Mouse (Mus musculus) right cerebral cortex, postnatal 36 days (tissue): ENCODE data around the gene Syde2.
A peak's percentile ranks its signal among the peaks of the same experiment; 100 is the strongest.
"Not testable (repeated sequence)": the region's sequence is repeated elsewhere in the genome, so short reads cannot be mapped to it uniquely, and the experiment has no call there.

Experiments
- DNase-seq, 2 experiments: peaks; one replicate each; pipeline ENCODE4 v3.0.0; 2022; ENCODE audit warnings: low spot score in 2 of 2, mixed read lengths in 1 of 2

Syde2 gene

DNA sequence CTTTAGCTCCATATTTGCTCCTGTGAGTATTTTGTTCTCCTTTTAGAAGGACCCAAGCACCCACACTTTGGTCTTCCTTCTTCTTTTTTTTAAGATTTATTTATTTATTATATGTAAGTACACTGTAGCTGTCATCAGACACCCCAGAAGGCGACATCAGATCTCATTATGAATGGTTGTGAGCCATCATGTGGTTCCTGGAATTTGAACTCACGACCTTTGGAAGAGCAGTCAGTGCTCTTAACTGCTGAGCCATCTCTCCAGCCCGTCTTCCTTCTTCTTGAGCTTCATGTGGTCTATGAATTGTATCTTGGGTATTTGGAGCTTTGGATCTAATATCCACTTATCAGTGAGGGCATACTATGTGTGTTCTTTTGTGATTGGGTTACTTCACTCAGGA, 22.1 kb upstream of the Syde2 start:
- DNase-seq = not testable (repeated sequence)

GRCm38 (mm10) chr3:145966806-145967205, 20.9 kb upstream of the Syde2 start:
- no peak for DNase-seq

- no peak for DNase-seq
Measured at GRCm38 (mm10) chr3:145969031-145969501, 18.6 kb upstream of the Syde2 start.

- no peak for DNase-seq
Measured at GRCm38 (mm10) chr3:145971501-145971900, 16.2 kb upstream of the Syde2 start.

DNA sequence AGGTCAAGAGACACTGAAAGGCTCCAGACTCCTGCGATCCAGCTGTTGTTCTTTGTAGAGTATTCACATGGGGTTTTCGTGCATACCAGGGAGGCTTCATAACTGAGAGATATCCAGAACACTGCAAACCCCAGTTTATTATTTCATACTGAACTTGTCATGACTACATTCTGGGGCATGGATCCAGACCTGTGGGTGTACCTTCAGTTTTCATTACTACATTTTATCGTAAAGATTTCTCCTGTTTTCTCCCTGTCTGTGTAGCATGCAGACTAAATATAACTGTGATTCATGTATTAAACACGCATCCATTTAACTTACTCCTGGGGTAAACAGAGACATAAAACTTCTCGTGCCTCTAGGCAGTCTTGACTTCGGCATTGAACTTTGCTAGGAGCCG, 12.7 kb upstream of the Syde2 start:
- DNase-seq = no peak

- DNase-seq = no peak
Measured at GRCm38 (mm10) chr3:145985333-145985925, 2.2 kb upstream of the Syde2 start.

- no peak for DNase-seq
Measured at GRCm38 (mm10) chr3:145986317-145987001, 1.2 kb upstream of the Syde2 start.

DNA sequence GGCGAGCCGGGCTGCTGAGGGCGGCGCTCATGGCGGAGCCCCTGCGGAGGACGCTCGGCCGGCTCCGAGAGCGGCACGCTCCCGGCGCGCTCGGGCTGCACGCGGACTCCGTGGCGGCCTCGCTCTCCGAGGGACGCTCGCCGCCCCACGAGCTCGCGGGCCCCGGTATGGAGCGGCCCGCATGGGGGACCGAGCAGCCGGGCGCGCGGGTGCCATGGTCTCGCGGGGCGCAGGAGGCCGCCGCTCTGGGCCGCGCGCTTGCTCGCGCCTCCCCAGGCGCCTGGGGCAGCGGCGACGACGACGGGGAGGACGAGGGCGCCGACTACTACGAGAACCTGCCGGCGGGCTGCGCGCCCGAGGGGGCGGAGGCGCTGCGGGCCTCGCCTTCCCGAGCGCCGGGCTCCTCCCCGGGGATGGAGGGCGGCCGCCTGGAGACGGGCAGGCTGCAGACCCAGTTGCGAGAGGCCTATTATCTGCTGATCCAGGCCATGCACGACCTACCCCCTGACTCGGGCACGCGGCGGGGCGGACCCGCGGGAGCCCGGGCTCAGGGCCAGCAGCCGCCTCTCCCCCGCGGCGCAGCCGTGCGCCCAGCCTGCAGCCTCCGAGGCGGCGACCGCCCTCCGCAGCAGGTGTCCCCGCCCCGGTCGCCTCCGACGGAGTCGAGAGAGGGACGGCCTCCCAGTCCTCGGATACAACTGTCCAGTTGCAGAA, 457 bp downstream of the Syde2 start:
- DNase-seq = peak; percentile 32 to 41

DNA sequence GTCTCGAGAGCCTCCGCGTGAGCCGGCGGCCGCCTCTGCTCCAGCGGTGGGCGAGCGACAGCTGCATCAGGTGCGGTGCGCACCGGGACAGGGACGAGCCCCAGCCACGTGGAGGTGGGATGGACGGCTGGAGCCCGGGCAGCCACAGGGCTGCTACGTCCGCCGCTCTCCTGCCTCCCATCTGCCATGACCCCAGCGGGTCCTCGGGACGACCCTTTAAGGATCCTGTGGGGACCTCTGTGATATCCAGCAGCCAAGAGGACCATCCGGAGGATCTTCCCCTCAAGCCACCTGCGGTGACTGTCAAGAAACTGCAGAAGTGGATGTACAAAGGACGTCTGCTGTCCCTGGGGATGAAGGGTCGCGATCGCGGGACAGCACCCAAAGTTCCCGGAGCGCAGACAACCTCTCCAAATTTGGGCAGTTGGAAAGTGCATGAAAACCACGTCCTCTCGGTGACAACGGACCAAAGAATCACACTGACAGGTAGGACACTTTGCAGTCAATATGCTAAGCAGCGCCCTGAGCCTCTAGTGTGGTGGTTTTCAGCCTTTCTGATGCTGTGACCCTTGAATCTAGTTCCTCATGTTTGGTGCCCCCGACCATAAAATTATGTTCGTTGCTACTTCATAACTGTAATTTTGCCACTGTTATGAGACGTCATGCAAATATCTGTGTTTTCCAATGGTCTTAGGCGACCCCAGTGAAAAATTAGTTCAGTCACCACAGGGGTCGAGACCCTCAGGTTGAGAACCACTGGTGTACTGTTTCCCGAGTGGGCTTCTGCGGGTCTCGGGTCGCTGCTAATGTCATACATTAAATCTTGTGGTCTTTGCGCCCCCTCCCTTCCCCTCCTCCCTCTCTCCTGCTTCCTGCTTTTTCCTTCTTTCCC, 1.3 kb downstream of the Syde2 start:
- DNase-seq = no peak

DNA sequence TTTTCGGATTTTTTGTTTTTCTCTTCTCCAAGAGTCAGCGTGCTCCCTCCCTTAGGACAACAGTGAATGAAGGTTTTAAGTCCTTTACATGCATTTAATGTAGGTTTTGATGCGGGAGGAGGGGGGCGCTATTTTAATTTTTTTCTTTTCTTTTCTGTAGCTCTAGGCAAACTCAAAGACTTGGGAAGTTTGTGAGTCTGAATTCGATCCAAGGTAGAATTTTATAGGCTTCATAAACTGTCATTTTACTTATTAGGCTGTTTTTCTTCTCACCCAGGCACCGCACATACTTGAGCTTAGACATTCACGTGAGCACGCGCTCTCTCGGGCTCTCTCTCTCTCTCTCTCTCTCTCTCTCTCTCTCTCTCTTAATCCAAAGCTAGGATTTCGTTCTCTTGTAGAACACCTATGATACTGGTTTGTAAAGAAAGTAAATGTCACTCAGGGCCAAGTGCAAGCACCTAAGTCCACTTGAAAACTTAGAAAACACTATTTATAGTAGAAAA, 2.0 kb downstream of the Syde2 start:
- DNase-seq = no peak

DNA sequence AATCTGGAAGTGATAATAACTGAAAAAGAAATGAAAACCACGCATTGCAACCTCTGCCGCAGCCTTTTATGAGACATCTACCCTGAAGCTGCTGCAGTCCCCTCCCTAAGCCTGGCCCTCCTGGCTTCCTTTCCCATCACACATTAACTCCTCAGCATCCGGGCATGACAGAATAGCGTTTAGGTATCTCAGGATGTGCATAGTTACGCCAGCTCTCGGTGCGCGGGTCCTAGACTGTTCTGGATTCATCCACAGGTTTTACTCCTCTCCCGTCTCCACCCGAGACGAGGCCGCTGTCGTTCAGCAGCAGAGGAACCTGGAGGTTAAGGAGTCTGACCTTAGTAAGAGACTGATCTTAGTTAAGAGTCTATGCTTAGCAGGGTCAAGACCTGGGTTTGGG, 3.5 kb downstream of the Syde2 start:
- DNase-seq = no peak

DNA sequence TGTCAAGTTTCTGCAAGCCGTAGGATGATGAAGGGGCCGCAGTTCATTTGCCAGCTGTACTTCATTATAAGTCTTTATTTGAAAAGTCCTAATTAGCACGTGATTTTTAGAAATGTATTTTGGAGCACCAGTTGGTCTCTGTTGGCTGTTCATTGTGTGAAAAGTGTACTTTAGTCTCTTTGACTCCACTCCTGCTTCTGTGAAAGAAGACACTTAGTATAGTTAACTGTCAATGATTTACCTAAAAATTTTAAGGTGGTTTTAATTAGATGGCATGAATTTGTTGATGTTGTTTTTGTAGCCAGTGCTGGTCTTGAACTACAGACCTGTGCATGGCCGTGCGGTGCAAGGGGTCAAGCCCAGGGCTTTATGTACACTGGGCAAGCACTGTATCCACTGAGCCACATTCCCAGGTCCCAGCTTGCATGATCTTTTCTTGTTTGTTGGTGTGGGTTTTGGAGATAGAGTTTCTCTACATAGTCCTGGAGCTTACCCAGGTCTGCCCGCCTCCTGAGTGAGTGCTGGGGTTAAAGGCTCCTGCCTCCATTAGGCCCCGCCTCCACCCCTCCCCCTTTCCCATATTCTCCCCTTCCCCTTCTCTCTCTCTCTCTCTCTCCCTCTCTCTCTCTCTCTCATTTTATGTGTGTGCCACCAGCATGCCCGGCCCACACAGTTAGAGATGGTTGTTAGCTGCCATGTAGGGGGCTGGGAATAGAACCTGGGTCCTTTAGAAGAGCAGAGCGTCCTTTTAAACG, 4.5 kb downstream of the Syde2 start:
- no peak for DNase-seq

DNA sequence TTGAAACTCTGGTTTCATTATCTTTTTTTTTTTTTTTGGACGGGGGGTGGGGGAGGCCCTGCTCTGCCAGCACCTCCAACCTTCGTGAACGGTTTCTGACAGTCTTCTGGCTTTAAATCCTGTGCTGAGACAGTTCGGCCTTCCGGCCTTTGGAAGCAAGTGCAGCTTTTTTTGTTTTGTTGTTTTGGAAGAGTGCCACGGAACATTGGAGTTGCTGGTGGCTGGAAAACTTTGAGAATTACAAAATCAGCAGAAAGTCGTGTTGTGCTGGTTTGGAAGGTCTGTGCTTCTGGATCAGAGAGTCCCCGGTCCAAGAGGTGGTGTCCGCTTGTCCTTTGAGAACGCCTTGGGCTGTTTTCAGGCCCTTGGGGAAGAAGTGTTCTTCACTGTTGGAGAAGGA, 5.1 kb downstream of the Syde2 start:
- no peak for DNase-seq

DNA sequence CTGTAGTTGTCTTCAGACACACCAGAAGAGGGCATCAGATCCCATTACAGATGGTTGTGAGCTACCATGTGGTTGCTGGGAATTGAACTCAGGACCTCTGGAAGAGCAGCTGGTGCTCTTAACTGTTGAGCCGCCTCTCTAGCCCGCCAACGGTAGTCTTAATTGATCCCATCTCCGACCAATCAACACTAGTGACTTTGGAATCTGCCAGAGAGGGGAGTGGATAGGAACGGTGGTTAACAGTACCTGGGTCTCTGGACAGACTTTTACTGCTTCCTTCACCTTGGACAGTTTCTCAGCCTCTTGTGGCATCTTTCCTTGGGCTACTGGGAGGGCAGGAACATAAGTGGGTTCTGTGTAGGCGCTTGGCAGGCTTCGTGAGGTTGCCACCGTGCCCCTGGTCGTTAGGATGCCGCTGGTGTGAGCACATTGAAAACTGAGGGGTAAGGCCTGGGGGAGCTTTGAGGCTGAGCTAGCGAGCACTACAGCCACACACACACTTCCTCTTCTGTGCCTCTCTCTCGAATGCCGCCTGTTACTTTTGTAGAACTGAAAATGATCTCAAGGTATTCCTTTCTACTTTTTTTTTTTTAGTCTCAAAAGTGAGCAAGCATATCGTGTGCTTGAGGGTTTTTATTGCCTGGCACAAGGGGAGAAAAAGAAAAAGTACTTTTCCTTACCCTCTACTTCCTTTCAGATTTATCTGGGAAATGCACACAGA, 6.0 kb downstream of the Syde2 start:
- no peak for DNase-seq

- no peak for DNase-seq
Measured at GRCm38 (mm10) chr3:145995489-145995888, 7.8 kb downstream of the Syde2 start.

DNA sequence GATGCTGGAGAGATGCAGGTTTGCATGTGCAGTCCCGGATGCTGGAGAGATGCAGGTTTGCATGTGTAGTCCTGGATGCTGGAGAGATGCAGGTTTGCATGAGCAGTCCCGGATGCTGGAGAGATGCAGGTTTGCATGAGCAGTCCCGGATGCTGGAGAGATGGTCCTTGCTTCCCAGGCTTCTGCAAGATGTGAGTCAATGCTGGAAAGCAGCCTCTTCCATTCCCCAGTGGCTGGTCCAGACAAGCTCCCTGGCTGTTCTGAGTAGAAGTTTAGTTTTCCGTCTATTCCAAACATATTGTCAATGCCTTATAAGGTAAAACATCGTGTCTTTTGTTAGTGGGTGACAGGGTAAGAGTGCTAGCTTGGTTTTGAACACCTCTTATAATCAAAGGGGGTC, 8.9 kb downstream of the Syde2 start:
- not testable (repeated sequence) for DNase-seq

DNA sequence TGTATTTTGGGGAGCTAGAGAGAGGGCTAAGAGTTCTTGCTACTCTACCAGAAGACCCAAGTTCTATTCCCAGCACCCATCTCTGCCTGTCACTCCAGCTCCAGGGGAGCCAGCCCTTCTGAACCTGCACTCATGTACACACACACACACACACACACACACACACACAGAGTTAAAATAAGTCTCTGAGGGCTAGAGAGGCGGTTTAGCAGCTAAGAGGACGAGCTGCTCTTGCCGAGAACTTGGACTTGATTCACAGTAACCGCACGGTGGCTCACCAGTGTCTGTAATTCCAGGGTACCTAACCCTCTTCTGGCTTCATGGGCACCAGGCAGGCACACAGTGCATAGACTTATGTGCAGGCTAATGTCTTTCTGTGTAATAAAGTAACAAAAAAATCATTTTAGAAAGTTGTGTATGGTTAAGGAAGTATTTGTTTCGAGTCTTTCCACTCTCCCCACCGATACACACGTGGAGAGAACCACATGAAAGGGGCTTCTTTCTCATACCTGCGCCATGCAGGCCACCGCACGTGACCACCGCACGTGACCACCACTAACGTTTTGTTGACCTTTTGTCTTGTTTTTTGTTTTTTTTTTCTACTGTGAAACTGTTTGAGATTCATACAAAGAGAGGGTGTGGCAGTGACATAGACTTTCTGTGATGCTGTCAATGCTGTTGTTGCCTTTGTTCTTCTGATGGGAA, 16.8 kb downstream of the Syde2 start:
- no peak for DNase-seq

GRCm38 (mm10) chr3:146007872-146008271, 20.2 kb downstream of the Syde2 start:
- no peak for DNase-seq

GRCm38 (mm10) chr3:146009859-146010645, 22.4 kb downstream of the Syde2 start:
- no peak for DNase-seq
